Mouse (Mus musculus) hindbrain, postnatal 0 days (tissue): Measurements from ENCODE around the gene Ms4a13. TPM values are rescaled to one million over a fixed set of nuclear protein-coding genes. Genes with fewer than 3 reads are reported as not detected.
A peak's percentile ranks its signal among the peaks of the same experiment; 100 is the strongest.
"Not testable (repeated sequence)": the region's sequence is repeated elsewhere in the genome, so short reads cannot be mapped to it uniquely, and the experiment has no call there.

ENCODE experiments used
- ATAC-seq: fragments of 200-750 bp; cut with Nextera tagmentation; 2 replicates; pipeline ENCODE4 v1.8.0; 2017; ENCODE audit warnings: mild to moderate bottlenecking, moderate TSS enrichment, moderate library complexity
- DNase-seq: peaks from one replicate; pipeline ENCODE4 v3.0.0-alpha.2; 2015; ENCODE audit warnings: low spot score
- H3K27ac ChIP-seq: fragments of 300-500 bp; sonication (generic); 2 replicates; pipeline ENCODE4 v1.5.1; 2014; ENCODE audit warnings: mild to moderate bottlenecking
- H3K27me3 ChIP-seq: fragments of 300-500 bp; sonication (generic); 2 replicates; pipeline ENCODE4 v1.6.1; 2014; ENCODE audit warnings: low read length, mixed read lengths; ENCODE audit not compliant: insufficient read depth
- H3K36me3 ChIP-seq: fragments of 300-500 bp; sonication (generic); 2 replicates; pipeline ENCODE4 v1.6.1; 2014; ENCODE audit warnings: low read length, mixed read lengths; ENCODE audit not compliant: insufficient read depth
- H3K4me1 ChIP-seq: fragments of 300-500 bp; sonication (generic); 2 replicates; pipeline ENCODE4 v1.6.1; 2014; ENCODE audit warnings: antibody characterized with exemption, low read length, mixed read lengths; ENCODE audit not compliant: insufficient read depth
- H3K4me2 ChIP-seq: fragments of 300-500 bp; sonication (generic); 2 replicates; pipeline ENCODE4 v1.6.1; 2014; ENCODE audit warnings: low read depth, mild to moderate bottlenecking, low read length, moderate library complexity, mixed read lengths
- H3K4me3 ChIP-seq: fragments of 300-500 bp; sonication (generic); 2 replicates; pipeline ENCODE4 v1.5.1; 2014; ENCODE audit warnings: low read length
- H3K9ac ChIP-seq: fragments of 300-500 bp; sonication (generic); replicated peaks from 2 replicates; pipeline ENCODE4 v1.6.1; 2014; ENCODE audit warnings: mild to moderate bottlenecking, low read length, moderate library complexity, mixed read lengths
- H3K9me3 ChIP-seq: fragments of 300-500 bp; sonication (generic); 2 replicates; pipeline ENCODE4 v1.6.1; 2016; ENCODE audit warnings: low read length, mixed read lengths
- CTCF ChIP-seq: IDR thresholded peaks from 2 replicates; pipeline ENCODE4 v1.5.1; 2016; ENCODE audit warnings: antibody characterized with exemption, control low read depth, low read depth
- WGBS: fragments of 180-500 bp; shearing (Covaris S2); extraction: QIAGEN DNeasy Blood & Tissue Kit; methylation state at CpG from one replicate; pipeline ENCODE4 v1.1.7; 2014; 5-methylcytosine and 5-hydroxymethylcytosine counted together
- polyA plus RNA-seq: library from polyadenylated mRNA; unstranded; fragments of >200 nt; fragmentation: Nextera tagmentation; extraction: Ambion mirVana; gene quantifications from 2 replicates; pipeline ENCODE4 v1.2.1, GENCODE M21; 2015
- total RNA-seq: library from RNA; depleted of rRNA; stranded (reverse); fragments of >200 nt; gene quantifications from 2 replicates; pipeline ENCODE4 v1.2.3, GENCODE M21; 2014; rRNA removed

Ms4a13 gene
- total and polyA plus RNA-seq, 2 experiments from 2014 or later = not detected

DNA sequence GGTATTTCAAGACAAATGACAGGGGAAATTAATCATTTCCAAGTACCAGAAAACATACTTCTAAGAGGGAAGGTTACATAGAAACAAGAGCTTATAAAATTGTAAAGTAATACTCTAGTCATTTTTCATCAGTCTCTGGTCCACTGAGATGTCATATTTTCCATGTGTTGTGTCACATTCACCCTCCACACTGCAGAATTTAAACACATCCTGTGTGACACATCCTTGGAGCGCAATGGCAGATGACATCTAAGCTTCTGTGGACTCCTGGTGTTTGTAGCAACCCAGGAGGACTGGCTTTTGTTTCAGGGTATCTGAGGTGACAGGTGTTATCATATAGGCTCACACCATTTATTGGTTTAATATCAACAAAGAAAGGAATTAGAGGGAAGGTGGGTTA is 66.8 kb downstream of the Ms4a13 start:
- H3K27me3 ChIP-seq = no peaks in the 10 kb centered on the region
- no peak for DNase-seq
- no peak for TF ChIP-seq CTCF
- no peak overlapping the region for H3K27ac ChIP-seq
- no peak overlapping the region for H3K9ac ChIP-seq
- H3K4me3 ChIP-seq = no peak overlapping the region
- H3K4me2 ChIP-seq = no peak overlapping the region
- H3K4me1 ChIP-seq = no peaks in the 10 kb centered on the region
- no peaks in the 10 kb centered on the region for H3K36me3 ChIP-seq
- H3K9me3 ChIP-seq = peaks cover 3% of the 10 kb centered on the region; the same call in 1 of the 2 replicates
- 93% methylated on average over 1 of the region's 1 CpGs for WGBS
- ATAC-seq = no peak

GRCm38 (mm10) chr19:11121016-11121420 is 75.5 kb downstream of the Ms4a13 start:
- not testable (repeated sequence) for H3K36me3 ChIP-seq, DNase-seq, H3K4me1 ChIP-seq, H3K27me3 ChIP-seq, H3K27ac ChIP-seq, H3K9ac ChIP-seq, H3K9me3 ChIP-seq
- 5% methylated on average over 6 of the region's 38 CpGs for WGBS
- peak overlapping the region; percentile 47 for H3K4me2 ChIP-seq
- peak; percentile 100 for ATAC-seq
- H3K4me3 ChIP-seq = peak overlapping the region; percentile 39

Other genes starting within 250 kb of the Ms4a13 start
- gene Ccdc86, start 247.5 kb downstream of the Ms4a13 start, total RNA-seq = 5.3 and 5.4 TPM in 2 replicates
- 14.2 and 15.1 TPM in 2 replicates for gene Ccdc86, start 247.5 kb downstream of the Ms4a13 start, polyA plus RNA-seq
- not detected in 2 replicates for gene Ms4a10, start 222.1 kb downstream of the Ms4a13 start, total RNA-seq
- not detected in 2 replicates for gene Ms4a10, start 222.1 kb downstream of the Ms4a13 start, polyA plus RNA-seq
- gene Ms4a15, start 203.5 kb downstream of the Ms4a13 start, total RNA-seq = not detected in 2 replicates
- gene Ms4a15, start 203.5 kb downstream of the Ms4a13 start, polyA plus RNA-seq = not detected in 2 replicates
- not detected in 2 replicates for gene Ms4a18, start 178.7 kb downstream of the Ms4a13 start, total RNA-seq
- gene Ms4a18, start 178.7 kb downstream of the Ms4a13 start, polyA plus RNA-seq = not detected in 2 replicates
- gene Ms4a8a, start 115.6 kb downstream of the Ms4a13 start, total RNA-seq = not detected in 2 replicates
- gene Ms4a8a, start 115.6 kb downstream of the Ms4a13 start, polyA plus RNA-seq = not detected in 2 replicates
- gene 1700017D01Rik, start 65.9 kb downstream of the Ms4a13 start, total RNA-seq = not detected in 2 replicates
- gene 1700017D01Rik, start 65.9 kb downstream of the Ms4a13 start, polyA plus RNA-seq = not detected in 2 replicates
- not detected in 2 replicates for gene 1700025F22Rik, start 31.4 kb downstream of the Ms4a13 start, total RNA-seq
- not detected in 2 replicates for gene 1700025F22Rik, start 31.4 kb downstream of the Ms4a13 start, polyA plus RNA-seq
- gene Ms4a12, start 35.7 kb upstream of the Ms4a13 start, total RNA-seq = not detected in 2 replicates
- not detected in 2 replicates for gene Ms4a12, start 35.7 kb upstream of the Ms4a13 start, polyA plus RNA-seq
- gene Ms4a1, start 69.5 kb upstream of the Ms4a13 start, total RNA-seq = not detected in 2 replicates
- gene Ms4a1, start 69.5 kb upstream of the Ms4a13 start, polyA plus RNA-seq = not detected in 2 replicates
- not detected in 2 replicates for gene Ms4a5, start 87.1 kb upstream of the Ms4a13 start, total RNA-seq
- not detected in 2 replicates for gene Ms4a5, start 87.1 kb upstream of the Ms4a13 start, polyA plus RNA-seq
- not detected in 2 replicates for gene Ms4a14, start 117.7 kb upstream of the Ms4a13 start, total RNA-seq
- not detected in 2 replicates for gene Ms4a14, start 117.7 kb upstream of the Ms4a13 start, polyA plus RNA-seq
- gene Ms4a7, start 139.4 kb upstream of the Ms4a13 start, total RNA-seq = 0.10 and 0.22 TPM in 2 replicates
- 2.3 and 3.9 TPM in 2 replicates for gene Ms4a7, start 139.4 kb upstream of the Ms4a13 start, polyA plus RNA-seq
- gene Ms4a4a, start 178.8 kb upstream of the Ms4a13 start, total RNA-seq = 1.5 and 2.3 TPM in 2 replicates
- gene Ms4a4a, start 178.8 kb upstream of the Ms4a13 start, polyA plus RNA-seq = 2.1 and 2.6 TPM in 2 replicates
- not detected in 2 replicates for gene Ms4a4c, start 208.0 kb upstream of the Ms4a13 start, total RNA-seq
- 0.20 and 0.23 TPM in 2 replicates for gene Ms4a4c, start 208.0 kb upstream of the Ms4a13 start, polyA plus RNA-seq
- not detected in 2 replicates for gene Ms4a4b, start 246.8 kb upstream of the Ms4a13 start, total RNA-seq
- not detected in 2 replicates for gene Ms4a4b, start 246.8 kb upstream of the Ms4a13 start, polyA plus RNA-seq